Mouse (Mus musculus) heart, embryonic 13.5 days (tissue): ENCODE data around the gene Irgc1. TPM values are rescaled to one million over a fixed set of nuclear protein-coding genes. Genes with fewer than 3 reads are reported as not detected.

ENCODE experiments used
- ATAC-seq: fragments of 200-750 bp; cut with Nextera tagmentation; 2 replicates; pipeline ENCODE4 v1.8.0; 2017; ENCODE audit warnings: moderate TSS enrichment; ENCODE audit not compliant: insufficient number of reproducible peaks, low FRiP score, low TSS enrichment; ENCODE audit errors: extremely low read depth
- H3K27ac ChIP-seq: fragments of 300-500 bp; sonication (generic); replicated peaks from 2 replicates; pipeline ENCODE4 v1.5.1; 2015; ENCODE audit warnings: moderate library complexity, mild to moderate bottlenecking, inconsistent platforms
- H3K27me3 ChIP-seq: fragments of 300-500 bp; sonication (generic); replicated peaks from 2 replicates; pipeline ENCODE4 v1.6.1; 2015; ENCODE audit warnings: mild to moderate bottlenecking, inconsistent platforms
- H3K36me3 ChIP-seq: fragments of 300-500 bp; sonication (generic); 2 replicates; pipeline ENCODE4 v1.6.1; 2015; ENCODE audit warnings: mild to moderate bottlenecking, inconsistent platforms
- H3K4me1 ChIP-seq: fragments of 300-500 bp; sonication (generic); 2 replicates; pipeline ENCODE4 v1.6.1; 2015; ENCODE audit warnings: inconsistent platforms
- H3K4me2 ChIP-seq: fragments of 300-500 bp; sonication (generic); 2 replicates; pipeline ENCODE4 v1.6.1; 2015; ENCODE audit warnings: inconsistent platforms, mild to moderate bottlenecking, moderate library complexity
- H3K4me3 ChIP-seq: fragments of 300-500 bp; sonication (generic); 2 replicates; pipeline ENCODE4 v1.5.1; 2015; ENCODE audit warnings: moderate library complexity, mild to moderate bottlenecking, inconsistent platforms
- H3K9ac ChIP-seq: fragments of 300-500 bp; sonication (generic); 2 replicates; pipeline ENCODE4 v1.6.1; 2015; ENCODE audit warnings: inconsistent platforms, mild to moderate bottlenecking, moderate library complexity
- H3K9me3 ChIP-seq: fragments of 300-500 bp; sonication (generic); 2 replicates; pipeline ENCODE4 v1.6.1; 2016; ENCODE audit warnings: inconsistent platforms
- WGBS: fragments of 180-500 bp; shearing (Covaris S2); methylation state at CpG from one replicate; pipeline ENCODE4 v1.1.7; 2015; ENCODE audit warnings: mixed read lengths; 5-methylcytosine and 5-hydroxymethylcytosine counted together
- polyA plus RNA-seq: library from polyadenylated mRNA; unstranded; fragments of >200 nt; fragmentation: Nextera tagmentation; extraction: Ambion mirVana; gene quantifications from 2 replicates; pipeline ENCODE4 v1.2.1, GENCODE M21; 2015

Irgc1 gene
- polyA plus RNA-seq, 1 experiment from 2014 or later = not detected

DNA sequence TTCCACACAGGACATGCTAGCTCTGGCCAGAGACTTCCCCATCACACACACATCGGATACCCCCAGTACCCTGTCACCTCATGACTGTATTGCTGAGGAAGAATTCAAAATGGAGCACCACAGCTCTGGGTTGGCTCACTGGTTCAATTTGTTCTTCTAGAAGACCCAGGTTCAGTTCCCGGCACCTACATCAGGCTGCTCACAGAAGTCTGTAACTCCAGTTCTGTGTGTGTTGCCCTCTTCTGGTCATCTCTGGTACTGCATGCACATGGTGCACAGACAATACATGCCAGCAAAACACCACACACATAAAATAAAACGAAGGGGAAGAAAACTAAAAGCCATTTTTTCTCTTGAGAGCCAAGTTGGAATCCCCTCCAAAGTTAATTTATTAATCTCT is 17.0 kb upstream of the Irgc1 start:
- Histone ChIP-seq H3K9ac (no peak overlapping the region), H3K4me3 (no peak overlapping the region), H3K27me3 (peaks cover 2% of the 10 kb centered on the region; the same call in 1 of the 2 replicates), H3K36me3 (peaks cover 13% of the 10 kb centered on the region), H3K9me3 (peaks cover 5% of the 10 kb centered on the region; the same call in 1 of the 2 replicates), H3K27ac (no peak overlapping the region), H3K4me1 (no peaks in the 10 kb centered on the region), H3K4me2 (no peak overlapping the region)
- ATAC-seq = no peak
- 80% methylated on average over 3 of the region's 3 CpGs for WGBS

DNA sequence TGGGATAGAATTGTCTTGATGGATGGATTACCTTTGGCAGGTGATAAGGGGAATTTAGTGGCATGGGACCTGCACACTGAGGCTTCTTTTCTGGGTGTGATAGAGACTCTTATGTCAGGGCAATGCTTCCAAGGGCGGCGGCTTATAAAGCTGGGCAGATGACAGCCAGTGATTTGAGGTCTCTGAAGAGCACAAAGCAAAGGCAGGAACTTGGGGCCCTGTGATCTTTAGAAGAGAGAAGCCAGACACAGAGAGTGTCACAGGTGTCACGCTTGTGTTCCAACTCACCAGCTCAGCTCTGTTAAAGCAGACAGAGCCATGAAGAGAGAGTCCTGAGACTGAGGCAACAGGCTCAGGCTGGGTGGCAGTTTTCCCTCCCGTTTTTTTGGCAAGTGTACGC is 15.8 kb upstream of the Irgc1 start:
- ATAC-seq = no peak
- H3K36me3 ChIP-seq = peaks cover 9% of the 10 kb centered on the region
- H3K9ac ChIP-seq = no peak overlapping the region
- WGBS = 75% methylated on average over 5 of the region's 5 CpGs
- no peak overlapping the region for H3K4me3 ChIP-seq
- peaks cover 4% of the 10 kb centered on the region for H3K4me1 ChIP-seq
- H3K27ac ChIP-seq = no peak overlapping the region
- no peak overlapping the region for H3K4me2 ChIP-seq
- peaks cover 12% of the 10 kb centered on the region for H3K27me3 ChIP-seq
- H3K9me3 ChIP-seq = peaks cover 5% of the 10 kb centered on the region; the same call in 1 of the 2 replicates

DNA sequence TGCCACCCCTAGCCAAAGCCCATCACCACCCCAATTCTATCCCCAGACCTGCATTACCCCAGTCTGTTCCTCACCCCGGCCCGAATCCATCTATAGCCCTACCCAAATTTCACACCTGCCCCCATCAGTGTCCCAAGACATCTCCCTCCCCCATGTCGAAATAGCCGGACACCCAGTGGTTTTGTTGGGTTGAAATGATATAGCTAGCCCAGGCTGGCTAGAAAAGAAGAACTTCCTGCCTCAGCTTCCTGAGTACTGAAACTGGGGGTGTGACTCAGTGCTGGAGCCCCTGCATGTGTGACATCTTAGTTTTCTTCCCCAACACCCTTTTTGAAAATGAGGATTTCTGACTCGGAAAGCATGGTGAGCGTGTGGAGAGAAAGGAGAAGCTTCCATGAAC is 14.7 kb upstream of the Irgc1 start:
- WGBS = 83% methylated on average over 6 of the region's 6 CpGs
- H3K27ac ChIP-seq = no peak overlapping the region
- peaks cover 5% of the 10 kb centered on the region; the same call in 1 of the 2 replicates for H3K9me3 ChIP-seq
- peaks cover 19% of the 10 kb centered on the region for H3K27me3 ChIP-seq
- no peak overlapping the region for H3K4me3 ChIP-seq
- no peak for ATAC-seq
- H3K4me2 ChIP-seq = no peak overlapping the region
- H3K4me1 ChIP-seq = peaks cover 13% of the 10 kb centered on the region
- peaks cover 3% of the 10 kb centered on the region; the same call in 1 of the 2 replicates for H3K36me3 ChIP-seq
- no peak overlapping the region for H3K9ac ChIP-seq

DNA sequence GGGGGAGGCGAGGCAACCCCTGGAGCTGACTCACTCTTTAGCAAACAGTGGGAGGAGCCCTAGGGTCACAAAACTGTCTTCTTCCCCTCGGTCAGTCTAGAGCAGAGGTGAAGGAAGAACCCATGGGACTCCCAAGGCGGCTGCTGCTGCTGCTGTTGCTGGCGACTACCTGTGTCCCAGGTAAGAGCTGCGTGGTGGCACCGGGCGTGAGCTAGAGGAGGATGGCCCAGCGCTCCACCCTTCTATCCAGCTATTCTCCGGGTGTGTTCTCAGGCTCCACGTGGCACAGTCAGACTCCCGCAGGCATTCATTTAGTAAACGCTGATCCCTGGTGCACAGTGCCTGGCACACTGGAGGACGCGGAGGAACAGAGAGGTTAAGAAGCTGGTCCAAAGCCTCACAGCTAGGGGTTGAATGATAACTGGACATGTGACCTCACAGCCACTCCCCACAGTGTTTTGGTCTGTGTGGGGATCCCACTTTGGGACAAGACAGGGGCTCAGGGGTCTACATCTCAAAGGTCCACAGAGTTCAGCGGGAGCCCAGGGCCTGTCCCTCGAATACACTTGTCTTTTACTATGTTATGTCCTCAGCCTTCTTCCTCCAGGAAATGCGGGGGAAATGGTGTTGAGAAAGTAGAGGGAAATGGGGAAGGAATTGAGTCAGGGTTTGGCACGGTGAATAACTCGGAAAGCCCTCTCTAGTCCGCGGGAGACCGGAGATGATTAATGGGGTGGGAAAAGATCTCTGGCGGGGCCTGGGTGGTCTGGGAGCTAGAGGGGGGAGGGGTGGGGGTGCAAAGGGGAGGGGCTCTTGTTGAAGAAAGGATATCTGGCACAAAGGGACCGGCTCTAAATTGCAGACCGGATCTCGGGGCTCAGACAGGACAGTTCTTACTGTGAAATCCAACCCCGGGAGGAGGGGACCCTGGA is 10.6 kb upstream of the Irgc1 start, which contains the start of gene Plaur:
Plaur (plus strand) TSS at position 97 of the 932 bp plus-strand sequence.
- H3K4me2 ChIP-seq = peak within 1 kb of the TSS; percentile 60
- ATAC-seq = peak; percentile 49; the same call in 1 of the 2 replicates
- peak within 1 kb of the TSS; percentile 67 for H3K9ac ChIP-seq
- WGBS = 4% methylated on average over 27 of the region's 27 CpGs
- peaks cover 26% of the 10 kb centered on the region for H3K4me1 ChIP-seq
- peaks cover 38% of the 10 kb centered on the region for H3K27me3 ChIP-seq
- H3K4me3 ChIP-seq = peak within 1 kb of the TSS; percentile 45
- H3K36me3 ChIP-seq = no peaks in the 10 kb centered on the region
- H3K27ac ChIP-seq = peak within 1 kb of the TSS; percentile 70
- no peaks in the 10 kb centered on the region for H3K9me3 ChIP-seq

DNA sequence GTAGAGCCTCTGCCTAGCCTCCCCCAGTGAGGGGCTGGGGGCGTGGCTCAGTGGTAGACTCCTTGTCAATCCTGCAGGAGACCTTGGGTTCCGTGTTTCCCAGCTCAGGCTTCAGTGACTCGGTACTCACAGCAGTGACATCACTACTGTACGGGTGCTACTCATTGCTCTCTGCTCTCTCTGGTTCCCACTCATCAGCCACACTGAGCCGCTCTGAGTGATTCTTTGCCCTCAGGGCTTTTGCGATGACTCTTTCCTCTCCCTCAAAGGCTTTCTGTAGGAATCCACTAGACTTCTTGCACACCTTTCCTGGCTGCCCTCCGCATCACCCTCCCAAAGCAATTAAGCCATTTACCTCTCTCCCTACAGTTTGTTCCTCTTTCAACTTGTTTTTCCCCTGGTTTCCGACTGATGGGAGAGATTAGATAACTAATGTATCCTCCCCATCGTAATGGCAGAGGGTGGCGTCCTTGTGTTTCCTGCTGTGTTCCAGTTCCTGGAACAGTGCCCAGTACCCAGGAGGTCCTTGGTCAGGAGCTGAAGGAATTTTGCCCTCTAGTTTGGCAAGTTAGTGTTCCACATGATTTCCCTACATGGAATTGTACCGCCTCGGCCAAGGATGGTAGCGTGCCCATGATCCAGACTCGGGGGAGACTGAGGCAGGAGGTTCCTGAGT is 9.4 kb upstream of the Irgc1 start:
- Histone ChIP-seq H3K4me1 (peaks cover 26% of the 10 kb centered on the region), H3K9ac (no peak overlapping the region), H3K27ac (no peak overlapping the region), H3K4me3 (no peak overlapping the region), H3K27me3 (peaks cover 38% of the 10 kb centered on the region), H3K36me3 (no peaks in the 10 kb centered on the region), H3K9me3 (no peaks in the 10 kb centered on the region), H3K4me2 (peak overlapping the region; percentile 60)
- 43% methylated on average over 14 of the region's 14 CpGs for WGBS
- ATAC-seq = no peak

DNA sequence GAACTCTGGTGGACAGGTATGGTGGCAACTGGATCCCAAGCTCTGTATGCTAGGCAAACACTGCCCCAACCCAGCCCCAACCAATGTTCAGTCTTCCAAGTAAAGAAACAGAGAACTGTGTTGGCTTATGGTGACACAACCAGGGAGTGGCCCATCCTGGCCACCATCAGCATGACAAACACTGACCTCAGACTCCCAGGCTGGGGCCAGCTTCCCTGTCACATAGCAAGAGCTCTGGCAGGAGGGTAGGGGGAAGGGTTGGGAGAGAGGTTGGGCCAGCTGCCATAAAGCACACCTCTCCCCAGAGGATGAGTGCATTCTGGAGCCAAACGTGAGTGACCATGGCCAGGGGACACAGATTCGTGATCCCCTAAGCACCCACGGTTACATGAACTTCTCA is 7.7 kb upstream of the Irgc1 start:
- H3K9me3 ChIP-seq = no peaks in the 10 kb centered on the region
- H3K36me3 ChIP-seq = no peaks in the 10 kb centered on the region
- H3K9ac ChIP-seq = no peak overlapping the region
- no peak overlapping the region for H3K4me2 ChIP-seq
- H3K4me1 ChIP-seq = peaks cover 26% of the 10 kb centered on the region
- 49% methylated on average over 3 of the region's 3 CpGs for WGBS
- no peak overlapping the region for H3K4me3 ChIP-seq
- peaks cover 38% of the 10 kb centered on the region for H3K27me3 ChIP-seq
- H3K27ac ChIP-seq = no peak overlapping the region
- no peak for ATAC-seq

DNA sequence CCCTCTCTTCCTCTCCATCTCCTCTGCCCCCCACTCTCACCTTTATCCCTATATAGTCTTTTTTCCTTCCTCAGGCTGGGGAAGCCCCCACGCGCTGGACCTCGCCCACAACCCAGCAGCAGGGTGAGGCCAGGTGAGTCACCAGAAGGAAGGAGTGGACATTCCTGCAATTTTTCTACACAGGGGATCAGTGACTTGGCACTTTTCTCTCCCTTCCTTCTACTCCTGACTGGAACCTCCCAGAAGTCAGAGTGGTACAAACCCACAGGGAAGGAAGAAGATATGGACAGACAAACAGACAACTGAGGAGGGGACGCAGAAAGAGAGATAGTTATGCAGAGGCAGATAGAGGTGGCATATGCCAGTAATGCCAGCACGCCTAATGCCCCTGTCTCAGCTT is 7.3 kb upstream of the Irgc1 start:
- Histone ChIP-seq H3K4me2 (no peak overlapping the region), H3K4me1 (peaks cover 26% of the 10 kb centered on the region), H3K9ac (no peak overlapping the region), H3K27me3 (peaks cover 38% of the 10 kb centered on the region), H3K36me3 (no peaks in the 10 kb centered on the region), H3K27ac (no peak overlapping the region), H3K4me3 (no peak overlapping the region), H3K9me3 (no peaks in the 10 kb centered on the region)
- no peak for ATAC-seq
- WGBS = 77% methylated on average over 5 of the region's 5 CpGs

DNA sequence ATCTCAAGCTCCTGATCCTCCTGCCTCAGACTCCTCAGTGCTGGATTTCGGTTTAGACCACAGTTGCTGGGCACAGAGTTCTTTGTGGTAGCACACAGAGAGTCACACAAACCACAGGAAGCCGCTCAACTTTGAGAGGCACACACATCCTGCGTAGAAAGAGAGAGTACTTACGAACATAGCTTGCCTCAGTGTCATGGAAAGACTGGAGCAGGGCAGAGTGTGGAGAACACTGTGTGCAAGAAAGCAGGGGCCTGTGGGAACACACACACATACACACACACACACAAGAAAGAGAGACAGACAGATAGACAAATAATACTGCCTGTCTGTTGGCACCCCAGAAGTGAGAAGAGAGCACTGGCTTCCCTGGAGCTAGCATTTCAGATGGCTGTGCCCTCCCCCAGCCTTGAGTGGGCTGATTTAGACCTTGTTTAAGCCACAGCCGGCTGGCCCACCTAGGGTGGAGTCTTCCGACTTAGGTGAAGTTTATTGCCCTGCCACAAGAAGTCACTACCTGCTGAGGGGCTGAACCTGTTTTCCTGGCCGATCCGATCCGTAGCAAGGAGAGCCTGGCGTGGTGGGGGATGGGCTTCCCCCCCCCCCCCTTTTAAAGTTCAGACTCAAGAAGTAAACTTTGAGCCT is 5.8 kb upstream of the Irgc1 start:
- no peaks in the 10 kb centered on the region for H3K36me3 ChIP-seq
- H3K4me3 ChIP-seq = no peak overlapping the region
- no peaks in the 10 kb centered on the region for H3K9me3 ChIP-seq
- WGBS = 61% methylated on average over 10 of the region's 10 CpGs
- no peak for ATAC-seq
- no peak overlapping the region for H3K27ac ChIP-seq
- H3K9ac ChIP-seq = no peak overlapping the region
- no peak overlapping the region for H3K4me2 ChIP-seq
- peaks cover 21% of the 10 kb centered on the region for H3K4me1 ChIP-seq
- H3K27me3 ChIP-seq = peaks cover 26% of the 10 kb centered on the region

DNA sequence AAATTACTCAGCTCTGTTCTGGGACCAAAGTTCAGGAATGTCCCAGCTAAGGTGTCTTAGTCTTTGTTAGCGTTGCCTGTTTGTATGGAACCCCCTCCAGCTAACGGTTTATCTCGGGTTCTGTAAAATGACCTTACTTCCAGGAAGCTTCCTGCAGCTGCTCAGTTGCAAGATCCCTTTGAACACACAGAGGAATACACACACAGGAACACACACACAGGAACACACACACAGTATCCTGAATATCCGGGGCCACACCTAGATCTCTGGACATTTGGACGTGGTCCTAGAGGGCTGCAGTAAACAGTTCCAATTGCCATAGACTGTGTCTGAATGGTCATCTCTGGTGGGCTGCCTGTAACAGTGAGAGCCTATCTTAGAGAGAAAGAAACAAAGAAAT is 3.6 kb upstream of the Irgc1 start:
- H3K27ac ChIP-seq = no peak overlapping the region

DNA sequence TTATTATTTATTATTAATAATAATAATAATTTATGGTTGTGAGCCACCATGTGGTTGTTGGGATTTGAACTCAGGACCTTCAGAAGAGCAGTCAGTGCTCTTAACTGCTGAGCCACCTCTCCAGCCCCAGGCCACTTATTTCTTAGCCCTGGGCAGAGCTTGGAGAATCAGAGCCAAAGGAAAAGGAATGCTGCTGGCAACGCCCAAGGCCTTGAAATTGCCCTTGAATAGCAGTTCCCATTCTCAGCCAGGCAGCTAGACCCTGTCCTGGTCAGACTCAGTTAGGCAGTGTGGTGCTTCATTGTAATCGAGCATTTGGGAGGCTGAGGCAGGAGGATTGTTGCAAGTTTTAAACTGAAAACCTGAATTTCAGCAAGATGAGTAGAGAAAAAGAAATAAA is 2.1 kb upstream of the Irgc1 start:
- no peak overlapping the region for H3K9ac ChIP-seq
- H3K27me3 ChIP-seq = no peaks in the 10 kb centered on the region; the same call in 1 of the 2 replicates
- H3K9me3 ChIP-seq = no peaks in the 10 kb centered on the region
- H3K4me1 ChIP-seq = no peaks in the 10 kb centered on the region
- H3K36me3 ChIP-seq = no peaks in the 10 kb centered on the region
- H3K4me3 ChIP-seq = no peak overlapping the region
- 60% methylated on average over 2 of the region's 2 CpGs for WGBS
- no peak overlapping the region for H3K27ac ChIP-seq
- H3K4me2 ChIP-seq = no peak overlapping the region
- no peak for ATAC-seq

More for the DNA sequence above, 3.6 kb upstream of the Irgc1 start:
- Histone ChIP-seq H3K4me1 (peaks cover 8% of the 10 kb centered on the region), H3K9me3 (no peaks in the 10 kb centered on the region), H3K4me3 (no peak overlapping the region), H3K4me2 (no peak overlapping the region), H3K36me3 (no peaks in the 10 kb centered on the region), H3K27me3 (peaks cover 10% of the 10 kb centered on the region; the same call in 1 of the 2 replicates), H3K9ac (no peak overlapping the region)
- no peak for ATAC-seq
- WGBS = 64% methylated on average over 5 of the region's 5 CpGs

DNA sequence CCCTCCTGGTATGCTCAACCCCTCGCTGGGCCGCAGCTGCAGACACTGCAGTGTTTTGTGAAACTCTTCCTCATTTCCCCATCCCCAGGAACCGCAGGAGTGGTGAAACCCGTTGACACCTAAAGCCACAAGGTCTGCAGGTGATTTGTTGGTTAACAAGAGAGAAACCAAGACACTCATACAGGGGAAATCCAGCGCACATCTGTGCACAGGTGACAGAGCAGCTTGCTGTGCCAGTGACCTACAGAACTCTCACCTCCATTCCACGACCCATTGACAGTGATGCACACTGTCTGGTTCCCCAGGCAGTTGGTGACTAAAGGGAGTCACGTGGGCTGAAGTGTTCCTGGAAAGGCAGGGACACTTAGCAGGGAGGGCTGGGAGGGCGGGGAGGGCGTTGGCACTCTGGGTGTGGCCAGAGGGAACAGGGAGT is 1.5 kb downstream of the Irgc1 start:
- H3K27me3 ChIP-seq = no peaks in the 10 kb centered on the region
- no peaks in the 10 kb centered on the region for H3K4me1 ChIP-seq
- H3K4me2 ChIP-seq = no peak overlapping the region
- no peak overlapping the region for H3K27ac ChIP-seq
- WGBS = 37% methylated on average over 9 of the region's 9 CpGs
- H3K36me3 ChIP-seq = no peaks in the 10 kb centered on the region
- no peak overlapping the region for H3K4me3 ChIP-seq
- ATAC-seq = no peak
- H3K9ac ChIP-seq = no peak overlapping the region
- no peaks in the 10 kb centered on the region for H3K9me3 ChIP-seq
